Mouse (Mus musculus) kidney, adult 18-20 months (tissue): ENCODE data around the gene Smyd3.
A peak's percentile ranks its signal among the peaks of the same experiment; 100 is the strongest.

Experiments
- DNase-seq: peaks from one replicate; pipeline ENCODE4 v3.0.0; 2021

Gene Smyd3

DNA sequence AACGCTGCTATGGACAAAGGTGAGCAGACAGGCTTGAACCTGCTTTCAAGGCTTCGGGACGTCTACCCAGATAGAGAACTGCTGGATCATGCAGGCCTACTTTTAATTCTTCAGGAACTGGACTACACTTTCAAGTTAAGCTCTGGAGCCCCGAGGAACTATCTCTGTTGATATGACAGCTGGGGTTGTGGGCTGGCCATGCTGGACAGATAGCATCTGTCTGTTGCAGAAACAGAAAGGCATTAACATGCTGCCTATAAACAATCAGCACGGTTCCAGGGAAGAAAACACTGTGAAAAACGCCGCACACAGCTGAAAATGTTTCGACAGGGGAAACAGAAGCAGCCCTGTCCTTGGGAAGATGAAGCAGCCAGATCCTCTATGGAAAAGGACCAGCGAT lies 365.5 kb downstream of the Smyd3 start:
- no peak for DNase-seq

DNA sequence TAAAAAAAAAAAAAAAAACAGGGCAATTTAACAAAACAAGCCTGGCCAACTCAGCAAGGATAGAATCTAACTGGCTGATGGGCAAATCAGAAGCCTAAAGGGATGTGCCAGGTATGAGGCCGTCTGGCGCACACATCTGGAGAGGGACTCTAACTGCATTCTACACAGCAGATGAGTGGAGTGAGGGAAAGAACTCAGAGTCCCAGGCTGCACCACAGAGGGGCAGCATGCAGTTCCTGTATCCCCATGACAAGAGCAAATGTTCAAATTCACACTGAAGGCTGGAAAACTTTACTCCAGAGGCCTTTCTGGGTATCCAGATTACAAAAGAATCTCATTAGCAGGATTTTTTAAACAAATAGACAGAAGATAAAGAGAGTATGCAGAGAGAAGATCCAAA lies 366.6 kb downstream of the Smyd3 start:
- DNase-seq, result no peak

DNA sequence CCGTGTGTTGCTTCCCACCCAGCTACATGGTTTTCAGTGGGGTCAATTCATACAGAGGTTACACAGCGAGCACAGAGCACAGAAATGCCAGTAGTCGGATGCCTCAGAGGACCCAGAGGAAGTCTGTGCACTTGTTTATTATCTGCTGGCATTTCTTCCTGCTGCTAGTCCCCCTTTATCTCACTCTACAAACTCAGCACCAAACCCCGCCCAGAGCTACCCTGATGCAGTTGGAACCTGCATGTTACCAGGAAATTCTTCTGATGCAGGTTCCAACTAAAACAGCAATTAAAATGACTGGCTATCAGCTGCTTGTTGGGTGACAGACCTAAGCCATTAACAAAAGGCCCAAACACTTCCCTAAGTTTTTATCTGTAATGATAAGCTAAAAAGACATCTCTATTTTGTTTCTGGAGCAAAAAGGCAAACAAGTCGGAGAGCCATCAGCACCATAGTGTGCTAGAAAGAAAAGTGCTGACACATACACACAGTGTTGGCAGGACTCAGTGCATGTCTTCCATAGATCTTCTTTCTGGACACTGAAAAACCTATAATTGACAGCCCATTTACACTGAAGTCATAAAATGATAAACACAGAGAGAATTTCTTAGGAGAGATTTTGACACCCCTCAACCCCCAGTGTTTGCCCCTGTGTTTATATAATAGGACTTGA lies 368.2 kb downstream of the Smyd3 start:
- DNase-seq, result no peak

DNA sequence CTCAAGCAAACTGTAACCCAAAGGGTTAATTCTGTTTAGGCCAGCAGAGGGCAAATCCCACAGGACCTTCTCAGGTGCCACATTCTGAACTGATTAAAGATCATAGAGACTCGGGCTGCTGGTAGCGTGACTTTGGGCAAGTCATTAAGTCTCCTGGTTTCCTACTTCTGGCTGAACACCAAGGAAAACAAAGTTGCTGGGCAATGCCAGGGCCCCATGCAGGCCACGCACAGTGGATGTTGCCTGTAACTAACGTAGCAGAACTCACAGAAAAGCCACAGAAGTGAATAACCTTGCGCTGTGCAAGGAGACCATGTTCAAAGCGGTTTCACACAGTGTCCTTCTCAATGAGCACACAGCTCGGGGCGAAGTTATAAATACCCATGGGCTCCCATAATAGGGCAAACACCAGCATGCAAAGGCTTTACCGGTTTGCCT lies 371.1 kb downstream of the Smyd3 start:
- DNase-seq, result peak; percentile 51

DNA sequence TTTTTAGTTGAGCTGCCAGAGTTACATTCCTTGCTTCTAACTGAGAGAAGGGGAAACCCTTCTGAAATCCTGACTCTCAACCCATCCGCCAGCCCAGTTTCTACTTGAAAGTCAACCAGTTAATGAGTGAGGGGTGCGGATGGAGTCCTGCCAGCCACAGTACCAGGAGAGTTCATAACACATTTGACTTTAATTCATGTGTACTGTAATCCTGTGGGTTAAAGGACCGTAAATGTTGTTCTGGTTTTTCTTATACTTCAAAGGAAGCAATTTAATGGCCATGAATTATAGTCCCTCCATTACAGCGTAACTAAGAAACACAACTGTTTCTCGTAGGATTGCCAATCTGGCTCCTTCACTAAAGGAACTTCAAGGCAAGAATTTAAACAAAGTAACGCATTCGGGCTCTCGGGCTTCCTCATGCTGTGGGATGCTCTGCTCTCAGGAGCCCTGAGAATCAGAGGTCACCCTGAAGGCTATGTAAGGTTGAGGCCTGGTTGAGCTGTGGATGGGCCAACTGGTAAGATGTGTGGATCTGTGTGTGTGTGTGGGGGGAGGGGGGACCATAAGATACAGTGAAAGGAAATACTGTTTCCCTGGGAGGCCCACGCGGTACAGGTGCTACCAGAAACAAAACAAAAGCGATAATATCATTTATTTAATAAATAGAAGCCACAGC lies 374.5 kb downstream of the Smyd3 start:
- no peak for DNase-seq

DNA sequence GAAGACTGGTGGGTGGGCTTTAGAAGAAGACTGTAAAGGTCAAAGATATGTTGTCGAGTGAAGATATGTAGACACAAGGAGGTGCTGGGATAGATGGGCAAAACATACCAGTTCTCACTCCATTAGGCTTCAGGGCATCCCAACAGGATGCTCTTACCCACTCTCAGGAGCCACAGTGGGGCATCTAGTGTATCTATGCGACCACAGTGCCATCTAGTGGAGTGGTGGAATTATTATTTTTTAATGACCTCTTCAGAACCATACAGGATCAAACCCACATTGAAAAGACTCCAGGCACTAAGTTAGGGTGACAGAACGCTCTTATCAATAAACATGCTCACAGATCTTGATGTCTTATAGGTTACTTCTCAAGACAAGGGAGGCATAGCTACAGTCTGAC lies 375.7 kb downstream of the Smyd3 start:
- DNase-seq, result peak; percentile 38

DNA sequence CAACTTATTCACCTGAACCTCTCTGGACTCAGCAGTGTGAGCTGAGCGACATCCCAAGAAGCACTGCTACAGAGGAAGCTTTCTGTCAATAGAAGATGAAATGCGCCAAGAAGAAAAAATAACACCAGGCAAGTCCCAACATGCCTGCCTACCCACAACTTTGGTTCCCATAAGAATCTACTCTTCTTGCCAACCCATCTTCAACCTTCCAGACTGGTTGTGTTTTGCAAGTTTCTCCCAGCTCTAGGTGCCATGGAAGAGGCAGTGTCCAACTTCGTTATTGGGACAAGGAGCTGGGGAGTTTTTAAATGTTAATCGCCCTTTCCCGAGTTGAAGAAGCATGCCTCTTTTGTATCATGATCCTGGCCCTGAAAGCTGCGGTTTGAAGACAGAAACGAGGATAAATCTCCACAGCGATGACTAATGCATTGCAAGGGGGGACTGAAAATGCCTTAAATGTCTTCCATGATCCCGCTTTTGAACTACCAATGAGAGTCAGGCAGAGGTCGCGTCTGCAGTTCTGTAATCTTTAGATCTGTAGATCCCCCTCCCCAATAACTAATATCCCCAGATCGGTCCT lies 376.7 kb downstream of the Smyd3 start:
- no peak for DNase-seq

DNA sequence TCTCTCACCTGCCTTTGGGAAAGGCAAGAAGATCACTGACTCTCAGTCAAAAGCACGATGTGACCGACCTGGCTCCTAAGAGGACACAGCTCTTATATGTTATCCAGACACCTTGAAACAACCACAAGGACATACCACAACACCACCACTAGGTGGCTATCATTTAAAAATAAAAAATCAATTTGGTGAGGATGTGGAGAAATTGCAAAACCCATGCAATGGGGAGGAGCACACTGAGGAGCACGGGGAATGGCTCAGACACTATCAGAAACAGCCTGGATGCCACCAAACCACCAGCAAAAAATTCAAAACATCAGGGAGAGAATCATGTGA lies 380.7 kb downstream of the Smyd3 start:
- DNase-seq, result no peak

DNA sequence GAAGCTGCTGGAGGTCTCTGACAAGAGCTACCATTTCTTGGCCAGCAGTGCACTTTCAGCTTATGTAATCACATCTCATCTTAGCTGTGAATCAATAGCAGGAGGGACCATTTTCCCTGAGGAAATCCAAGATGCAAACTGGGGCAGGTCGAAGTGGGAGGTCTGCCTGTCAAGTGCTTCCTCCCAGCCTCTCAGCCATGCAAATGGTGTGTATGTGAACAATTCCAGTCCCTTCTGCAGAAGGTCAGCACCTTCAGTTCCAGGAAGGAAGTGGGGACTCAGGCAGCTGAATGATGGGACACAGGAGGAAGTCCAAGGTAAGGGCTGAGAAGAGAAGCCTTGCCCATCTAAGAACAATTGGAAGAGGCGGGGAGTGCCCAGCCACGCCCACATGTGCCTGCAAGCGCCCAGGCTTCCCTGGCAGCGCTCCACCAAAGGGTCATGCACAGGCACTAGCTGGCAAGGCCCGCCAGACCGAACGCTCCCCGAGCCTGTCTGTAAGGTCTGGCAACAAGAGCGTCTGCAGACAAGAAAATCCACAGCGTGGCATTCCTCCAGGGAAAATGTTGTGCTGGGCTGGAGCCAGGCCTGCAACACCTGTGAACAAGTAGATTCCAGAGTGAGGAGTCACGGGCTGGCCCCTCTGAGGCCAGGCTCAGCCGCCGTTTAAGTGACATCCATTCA lies 381.2 kb downstream of the Smyd3 start:
- peak; percentile 74 for DNase-seq

DNA sequence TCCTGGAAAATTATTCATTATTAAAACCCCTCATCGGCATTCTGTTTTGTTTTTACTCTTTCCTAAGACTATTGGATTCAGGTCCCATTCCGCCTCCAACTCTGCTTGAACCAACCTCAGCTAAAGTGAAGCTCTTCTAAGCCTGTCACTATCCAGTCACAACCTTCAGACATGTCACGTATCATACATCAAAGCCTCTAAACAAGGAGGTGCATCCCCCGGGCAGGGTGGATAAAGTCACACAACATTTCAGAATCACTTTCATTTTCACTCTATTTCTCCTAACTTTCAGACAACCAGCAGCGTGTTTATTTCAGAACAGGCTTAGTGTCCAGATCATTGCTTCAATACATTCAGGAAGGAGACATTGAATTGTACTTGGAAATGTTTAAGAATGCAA lies 387.8 kb downstream of the Smyd3 start:
- no peak for DNase-seq

DNA sequence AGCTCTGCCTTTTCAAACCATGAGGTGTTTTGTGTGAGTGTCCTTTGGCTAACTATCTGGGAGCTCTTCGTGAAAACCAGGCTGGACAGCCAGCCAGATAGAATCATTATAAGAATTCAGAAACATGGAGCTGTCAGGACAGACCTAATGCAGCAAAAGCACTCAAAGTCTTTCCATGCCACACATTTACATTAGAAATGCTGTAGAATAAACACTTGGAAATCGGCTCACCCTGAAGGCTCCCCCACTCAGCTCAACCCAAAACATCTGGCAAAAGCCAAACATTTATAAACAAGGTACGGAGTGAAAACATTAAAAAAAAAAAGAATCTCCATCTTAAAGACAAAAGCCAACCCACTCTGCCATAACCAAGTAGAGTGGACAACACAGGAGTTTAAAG lies 391.6 kb downstream of the Smyd3 start:
- DNase-seq, result no peak

DNA sequence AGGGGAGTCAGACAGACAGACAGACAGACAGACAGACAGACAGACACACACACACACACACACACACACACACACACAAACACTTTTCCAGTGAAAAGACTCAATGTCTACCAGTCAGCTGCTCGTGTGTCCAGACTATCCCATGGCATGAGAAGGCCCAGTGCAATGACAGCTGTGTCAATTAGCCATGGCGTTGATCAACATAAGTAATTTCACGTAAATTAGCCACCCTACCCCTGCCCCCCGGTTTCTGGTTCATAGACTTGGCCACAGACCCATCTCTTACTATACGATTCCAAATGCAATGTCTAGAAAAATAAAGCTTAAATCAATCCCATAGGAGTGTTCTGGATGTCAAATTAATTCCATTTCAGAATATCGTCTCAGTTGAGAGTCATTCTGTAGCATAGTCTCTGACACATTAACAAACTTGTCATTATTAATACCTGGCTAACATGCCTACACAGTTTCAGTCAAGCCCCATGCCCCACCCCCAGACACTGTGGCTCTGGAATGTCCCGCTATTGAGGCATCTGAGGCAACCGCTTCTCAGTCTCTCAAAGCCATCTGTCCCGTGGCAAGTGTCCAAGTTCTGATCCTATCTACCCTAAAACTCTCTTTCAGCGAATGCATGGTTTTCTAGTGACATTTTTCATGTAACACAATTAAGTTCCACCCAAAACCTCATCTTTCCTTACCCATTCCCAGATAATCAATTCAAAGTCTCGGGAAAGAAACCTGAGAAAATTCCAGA lies 395.2 kb downstream of the Smyd3 start:
- DNase-seq, result no peak

DNA sequence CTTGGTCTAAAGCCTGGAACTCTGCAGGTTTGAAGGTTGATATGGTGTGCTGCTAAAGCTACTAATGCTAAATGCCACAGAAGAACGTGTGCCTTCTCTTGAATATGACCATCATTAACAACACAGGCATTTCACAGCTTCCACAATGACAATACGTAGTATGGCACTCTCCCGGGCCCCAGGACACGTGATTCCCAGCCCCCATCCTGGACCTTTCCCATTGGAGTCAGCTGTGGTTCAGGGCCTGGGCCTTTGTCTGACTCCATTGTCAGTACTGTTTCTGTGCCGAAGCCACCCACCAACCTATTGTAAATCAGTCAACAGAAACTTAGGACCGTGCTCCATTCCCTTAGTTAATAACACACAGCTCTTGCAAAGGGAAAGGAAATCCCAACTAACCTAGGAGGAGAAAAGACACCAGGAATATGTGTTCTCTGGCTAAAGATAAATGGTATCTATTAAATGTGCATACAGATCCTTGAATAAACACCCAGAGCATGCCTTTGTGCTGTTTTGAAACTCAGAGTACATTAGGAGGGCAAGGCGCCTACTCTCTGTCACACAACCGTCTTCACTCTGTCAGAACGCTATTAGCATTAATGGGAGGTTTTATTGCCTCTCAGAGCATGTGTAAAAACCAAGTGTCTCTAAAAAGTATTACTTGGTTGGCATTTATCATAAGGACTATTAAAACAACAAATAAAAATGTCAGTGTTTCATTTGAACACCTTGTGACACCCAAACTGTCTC lies 397.4 kb downstream of the Smyd3 start:
- no peak for DNase-seq

DNA sequence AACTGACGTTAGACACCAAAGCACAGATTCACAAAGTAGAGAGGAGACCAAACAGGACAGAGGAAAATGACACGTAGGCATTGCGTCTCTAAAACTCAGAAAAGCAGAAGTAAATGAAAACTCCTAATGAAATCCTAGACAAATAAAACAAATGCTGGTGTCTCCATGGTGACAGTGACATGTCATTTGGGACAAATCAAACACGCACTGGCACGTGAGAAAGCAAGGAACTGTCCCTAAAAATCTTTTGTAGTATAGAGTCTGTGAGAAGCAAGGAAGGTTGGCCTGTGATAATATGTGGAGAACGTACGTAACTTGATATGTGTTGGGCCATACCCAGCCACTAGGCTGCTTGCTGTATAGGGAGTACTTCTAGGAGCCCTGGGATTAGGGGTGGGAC lies 399.2 kb downstream of the Smyd3 start:
- no peak for DNase-seq

DNA sequence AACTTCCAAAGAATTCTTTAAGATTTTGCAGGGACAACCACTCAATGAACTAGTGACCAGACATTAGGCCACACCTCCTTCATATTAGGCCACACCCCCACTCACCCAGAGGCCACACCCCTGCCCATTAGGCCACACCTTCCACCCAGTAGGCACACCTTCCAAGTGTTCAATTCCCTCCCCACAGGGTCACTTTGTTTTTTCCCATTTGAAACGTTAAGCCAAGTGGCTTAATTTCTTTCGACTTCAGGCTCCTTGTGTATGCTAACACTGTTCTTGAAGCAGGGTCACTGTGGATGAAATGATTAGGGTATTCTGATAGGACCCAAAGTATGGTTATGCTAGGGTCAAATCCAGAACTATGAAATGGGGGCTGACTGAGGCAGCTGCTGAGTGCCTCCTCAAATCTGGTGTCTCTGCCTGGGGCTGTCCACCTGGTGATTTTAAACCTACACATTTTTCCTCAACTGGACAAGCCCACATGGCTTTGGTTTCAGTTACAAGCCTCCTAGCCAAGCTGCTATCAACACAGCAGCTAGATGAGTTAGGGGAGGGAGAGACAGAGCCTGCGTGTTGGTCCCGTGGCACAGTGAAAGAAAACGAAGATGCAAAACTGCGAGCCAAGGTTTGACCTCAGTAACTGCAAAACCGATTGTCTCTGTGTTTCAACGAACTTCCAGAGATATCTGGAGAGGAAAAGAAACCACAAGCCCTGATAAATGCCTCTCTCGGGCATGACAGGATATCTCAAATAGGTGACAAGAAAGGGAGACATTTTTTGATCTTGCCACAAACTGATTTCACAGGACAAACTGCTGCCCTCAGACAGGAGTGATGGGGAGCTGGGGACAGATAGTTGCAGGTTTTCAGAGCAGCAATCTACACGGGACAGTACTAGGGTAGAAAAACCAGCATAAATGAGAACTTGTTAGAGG lies 400.8 kb downstream of the Smyd3 start:
- DNase-seq, result no peak

DNA sequence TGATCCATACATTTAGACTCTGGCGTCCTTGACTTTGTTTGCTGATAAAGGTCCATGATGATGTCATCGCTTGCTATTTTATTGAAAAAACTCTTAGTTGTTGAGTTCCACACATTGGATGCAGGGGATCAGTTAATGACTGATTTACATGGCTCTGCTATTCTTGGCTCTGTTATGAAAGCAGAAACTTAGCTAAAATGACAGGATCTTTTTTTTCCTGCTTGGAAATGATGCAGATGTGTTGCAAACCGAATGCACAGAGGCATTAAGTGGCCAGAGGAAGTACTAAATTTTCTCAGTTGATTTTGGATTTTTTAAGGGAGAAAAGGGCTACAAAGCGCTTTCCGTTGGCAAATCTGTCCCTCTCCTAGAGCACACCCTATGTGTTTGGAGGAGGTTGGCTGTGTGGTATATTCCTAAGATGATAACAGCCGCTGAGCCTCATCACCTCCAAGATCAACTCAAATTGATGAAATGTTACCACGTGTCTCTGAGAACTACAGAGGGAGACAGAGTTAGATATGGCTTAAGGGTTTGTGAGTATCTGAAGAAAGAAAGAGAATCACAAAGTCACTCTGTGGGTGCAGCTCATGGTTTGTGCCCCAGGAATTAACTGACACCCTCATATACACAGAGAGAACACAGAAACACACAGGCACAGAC lies 402.9 kb downstream of the Smyd3 start:
- DNase-seq, result no peak

DNA sequence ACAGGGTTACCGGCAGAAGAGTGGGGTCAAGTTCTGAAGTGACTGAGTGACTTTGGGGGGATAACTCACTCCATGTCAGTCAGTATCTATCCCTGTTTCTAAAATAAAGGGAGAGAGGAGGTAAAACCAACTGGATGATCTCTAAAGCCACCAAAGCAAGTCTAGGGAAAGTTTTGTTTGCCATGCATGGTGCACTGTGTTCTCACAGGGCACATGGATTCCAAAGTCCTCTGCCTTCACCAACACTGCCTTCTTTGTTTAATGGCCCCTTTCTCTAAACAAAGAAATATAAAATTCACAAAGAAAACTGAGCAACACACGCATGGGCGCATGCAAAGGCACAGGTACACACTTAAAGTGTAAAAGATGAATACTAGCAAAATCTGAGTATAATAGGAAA lies 403.5 kb downstream of the Smyd3 start:
- DNase-seq, result no peak

DNA sequence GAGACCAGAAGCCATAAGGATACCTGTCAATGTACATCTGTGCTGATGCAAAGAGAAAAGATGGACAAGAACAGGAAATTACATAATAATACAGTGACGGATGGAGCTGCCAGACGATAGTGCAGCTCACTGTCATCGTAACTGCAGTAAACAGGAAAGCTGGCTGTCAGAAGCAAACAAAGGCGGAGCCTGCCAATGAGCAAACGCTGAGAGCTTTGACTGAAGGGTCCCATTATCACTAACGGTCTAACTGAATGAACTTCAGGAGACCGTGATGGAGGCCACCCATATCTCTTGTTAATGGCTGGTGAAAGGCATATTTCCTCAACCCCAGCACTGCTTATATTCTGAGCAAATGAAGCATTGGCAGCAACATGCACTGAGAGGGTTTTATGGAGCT lies 409.1 kb downstream of the Smyd3 start:
- no peak for DNase-seq

DNA sequence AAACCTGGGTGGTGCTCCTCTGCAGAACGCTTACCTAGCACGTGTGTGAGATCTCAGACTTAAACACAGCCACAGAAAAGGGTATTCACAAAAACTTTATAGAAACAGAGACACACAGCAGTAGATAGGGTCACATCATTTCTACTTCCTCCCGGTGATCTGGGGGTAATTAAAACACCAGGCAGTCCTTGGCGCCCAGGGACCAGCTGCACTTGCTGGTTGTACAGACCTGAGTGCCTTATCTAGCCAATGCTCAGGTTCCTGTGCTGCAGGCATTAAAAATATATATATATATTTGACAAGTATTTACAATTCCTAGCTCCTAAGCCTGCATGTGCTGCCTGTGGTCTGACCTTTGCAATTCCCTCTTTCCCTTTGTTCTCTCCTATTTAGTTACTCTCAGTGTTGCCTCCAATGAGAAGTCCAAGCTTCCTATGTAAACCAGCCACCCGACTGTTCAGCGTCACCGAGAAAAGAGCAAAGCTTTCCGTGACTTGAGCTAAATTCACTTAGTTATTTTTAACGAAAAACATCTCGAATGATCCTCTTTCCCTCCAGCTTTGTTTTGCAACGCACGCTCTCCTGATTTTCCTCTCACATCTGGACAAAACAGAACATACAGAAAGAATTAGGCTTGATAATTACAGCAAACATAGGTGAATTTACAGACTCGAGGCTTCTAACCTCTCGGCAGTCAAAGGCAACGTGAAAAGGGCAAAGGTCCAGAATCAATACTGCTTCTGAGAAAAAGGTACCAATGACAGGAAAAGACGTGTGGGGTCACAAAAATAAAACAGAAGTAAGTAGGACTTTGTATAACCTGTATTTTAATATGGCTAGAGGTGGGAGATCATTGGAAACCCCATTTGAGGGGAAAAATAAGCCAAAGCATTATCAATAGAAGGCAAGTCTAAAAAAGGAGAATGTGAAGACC lies 409.8 kb downstream of the Smyd3 start:
- no peak for DNase-seq

DNA sequence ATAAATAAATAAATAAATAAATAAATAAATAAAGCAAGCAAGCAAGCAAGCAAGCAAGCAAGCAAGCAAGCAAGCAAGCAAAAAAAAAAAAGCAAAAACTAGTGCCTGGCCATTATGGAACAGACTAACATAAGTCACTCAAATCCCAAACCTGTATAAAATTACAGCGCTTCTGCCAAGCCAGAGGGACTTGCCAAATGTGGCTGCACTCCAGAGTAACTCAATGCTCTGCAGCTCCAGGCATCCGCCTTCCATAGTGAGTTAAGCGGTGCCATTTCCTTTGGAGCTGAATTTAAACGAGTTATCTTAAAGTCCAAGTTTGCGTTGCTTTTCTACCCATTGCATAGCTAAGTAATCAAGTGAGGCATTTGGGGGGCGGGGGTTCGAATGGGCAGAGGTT lies 410.6 kb downstream of the Smyd3 start:
- DNase-seq, result no peak
